Mouse (Mus musculus): ENCODE data around the gene Sdc1. TPM values are rescaled to one million over a fixed set of nuclear protein-coding genes. Genes with fewer than 3 reads are reported as not detected.

Sdc1 gene
- polyA plus RNA-seq, 1 experiment from 2014 or later, result 142 TPM

- Histone ChIP-seq H3K9ac (no peak overlapping the region), H3K27ac (peak overlapping the region; percentile 29; the same call in 1 of the 2 replicates), H3K27me3 (no peaks in the 10 kb centered on the region), H3K4me2 (no peak overlapping the region), H3K36me3 (peaks cover 16% of the 10 kb centered on the region), H3K4me3 (no peak overlapping the region), H3K4me1 (peaks cover 68% of the 10 kb centered on the region), H3K9me3 (no peaks in the 10 kb centered on the region)
- WGBS, result 63% methylated on average over 5 of the region's 5 CpGs
- ATAC-seq (ENCODE audit: borderline replicate concordance, extremely low read depth, low FRiP score, low TSS enrichment), result no peak
Observed at GRCm38 (mm10) chr12:8786476-8786875, 15.4 kb downstream of the Sdc1 start.

GRCm38 (mm10) chr12:8786984-8787730, 16.0 kb downstream of the Sdc1 start:
- ATAC-seq (ENCODE audit: borderline replicate concordance, extremely low read depth, low FRiP score, low TSS enrichment), result no peak
- Histone ChIP-seq H3K4me3 (no peak overlapping the region), H3K9me3 (no peaks in the 10 kb centered on the region), H3K9ac (no peak overlapping the region), H3K36me3 (peaks cover 23% of the 10 kb centered on the region), H3K27ac (peak overlapping the region; percentile 29; the same call in 1 of the 2 replicates), H3K4me2 (no peak overlapping the region), H3K4me1 (peaks cover 62% of the 10 kb centered on the region), H3K27me3 (no peaks in the 10 kb centered on the region)
- 76% methylated on average over 12 of the region's 12 CpGs for WGBS

DNA sequence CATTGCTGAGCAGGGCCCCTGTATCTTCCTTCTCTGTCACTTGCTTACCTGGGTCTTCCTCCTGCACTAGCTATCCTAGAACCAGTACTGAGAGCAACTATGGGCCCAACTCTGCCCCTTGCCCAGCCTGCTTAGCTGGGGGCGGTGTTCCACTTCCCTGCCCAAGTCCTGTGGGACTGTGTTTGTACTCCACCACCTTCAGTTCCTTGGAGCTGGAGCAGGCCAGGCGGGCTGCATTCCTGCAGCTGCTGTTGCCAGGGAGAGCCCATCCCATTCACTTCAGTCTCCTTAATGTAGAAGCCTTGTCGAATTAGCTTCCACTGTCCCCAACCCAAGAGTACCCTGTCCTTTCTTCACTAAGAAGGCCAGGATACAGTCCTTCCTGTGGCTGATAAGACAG, 17.3 kb downstream of the Sdc1 start:
- WGBS, result 50% methylated on average over 3 of the region's 3 CpGs
- Histone ChIP-seq H3K4me3 (no peak overlapping the region), H3K9ac (no peak overlapping the region), H3K4me1 (peaks cover 51% of the 10 kb centered on the region), H3K4me2 (no peak overlapping the region), H3K9me3 (no peaks in the 10 kb centered on the region), H3K27ac (peak overlapping the region; percentile 37), H3K27me3 (no peaks in the 10 kb centered on the region), H3K36me3 (peaks cover 35% of the 10 kb centered on the region)
- ATAC-seq (ENCODE audit: borderline replicate concordance, extremely low read depth, low FRiP score, low TSS enrichment), result no peak

- peaks cover 33% of the 10 kb centered on the region for H3K4me1 ChIP-seq
- H3K36me3 ChIP-seq, result peaks cover 50% of the 10 kb centered on the region
- no peaks in the 10 kb centered on the region for H3K9me3 ChIP-seq
- no peak overlapping the region for H3K27ac ChIP-seq
- H3K27me3 ChIP-seq, result no peaks in the 10 kb centered on the region
- WGBS, result 82% methylated on average over 12 of the region's 12 CpGs
- no peak for ATAC-seq (ENCODE audit: borderline replicate concordance, extremely low read depth, low FRiP score, low TSS enrichment)
- no peak overlapping the region for H3K4me3 ChIP-seq
- no peak overlapping the region for H3K4me2 ChIP-seq
- no peak overlapping the region for H3K9ac ChIP-seq
Observed at GRCm38 (mm10) chr12:8790615-8791014, 19.5 kb downstream of the Sdc1 start.

- Histone ChIP-seq H3K9me3 (no peaks in the 10 kb centered on the region), H3K4me2 (no peak overlapping the region), H3K27ac (no peak overlapping the region), H3K9ac (no peak overlapping the region), H3K4me3 (no peak overlapping the region), H3K36me3 (peaks cover 50% of the 10 kb centered on the region), H3K27me3 (no peaks in the 10 kb centered on the region), H3K4me1 (peaks cover 13% of the 10 kb centered on the region)
- ATAC-seq (ENCODE audit: borderline replicate concordance, extremely low read depth, low FRiP score, low TSS enrichment), result no peak
- WGBS, result 82% methylated on average over 2 of the region's 2 CpGs
Observed at GRCm38 (mm10) chr12:8793410-8794051, 22.4 kb downstream of the Sdc1 start.

GRCm38 (mm10) chr12:8797936-8798335, 26.8 kb downstream of the Sdc1 start:
- H3K9me3 ChIP-seq, result no peaks in the 10 kb centered on the region
- whole genome bisulfite sequencing, result 64% methylated on average over 7 of the region's 7 CpGs
- H3K9ac ChIP-seq, result no peak overlapping the region
- no peak overlapping the region for H3K4me2 ChIP-seq
- H3K4me1 ChIP-seq, result peaks cover 15% of the 10 kb centered on the region
- no peaks in the 10 kb centered on the region for H3K27me3 ChIP-seq
- H3K27ac ChIP-seq, result peak overlapping the region; percentile 90
- H3K4me3 ChIP-seq, result no peak overlapping the region
- ATAC-seq (ENCODE audit: borderline replicate concordance, extremely low read depth, low FRiP score, low TSS enrichment), result no peak
- H3K36me3 ChIP-seq, result peaks cover 21% of the 10 kb centered on the region

DNA sequence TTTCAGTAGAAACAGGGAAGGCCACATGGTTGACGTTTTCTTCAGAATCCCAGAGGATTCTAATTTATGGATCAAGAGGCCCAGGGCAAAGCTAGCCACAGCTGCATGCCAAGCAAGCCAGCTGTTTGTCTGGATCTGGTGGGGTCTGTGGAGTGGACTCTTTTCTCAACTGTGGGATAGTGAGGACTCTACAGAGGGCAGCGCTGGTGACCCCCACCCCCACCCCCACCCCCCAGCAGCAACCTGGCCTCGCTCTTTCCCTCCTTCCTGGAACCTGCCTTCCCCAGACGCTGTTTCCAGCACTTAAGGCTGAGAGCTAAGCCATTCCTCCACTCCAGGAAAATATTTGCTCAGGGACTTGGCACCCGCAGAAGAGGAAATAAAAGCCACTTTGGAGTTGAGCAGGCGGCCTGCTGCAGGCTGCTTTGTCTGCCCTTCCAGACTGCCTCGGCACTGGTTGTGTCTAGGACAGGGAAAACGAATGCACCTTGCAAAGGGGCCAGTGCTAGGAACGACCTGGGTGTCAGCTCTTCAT, 27.4 kb downstream of the Sdc1 start:
- peak; percentile 37 for ATAC-seq (ENCODE audit: borderline replicate concordance, extremely low read depth, low FRiP score, low TSS enrichment)
- no peaks in the 10 kb centered on the region for H3K27me3 ChIP-seq
- no peak overlapping the region for H3K4me3 ChIP-seq
- no peaks in the 10 kb centered on the region for H3K9me3 ChIP-seq
- peaks cover 15% of the 10 kb centered on the region for H3K4me1 ChIP-seq
- H3K9ac ChIP-seq, result no peak overlapping the region
- 28% methylated on average over 9 of the region's 9 CpGs for WGBS
- H3K36me3 ChIP-seq, result peaks cover 15% of the 10 kb centered on the region
- H3K4me2 ChIP-seq, result no peak overlapping the region
- peak overlapping the region; percentile 90 for H3K27ac ChIP-seq

DNA sequence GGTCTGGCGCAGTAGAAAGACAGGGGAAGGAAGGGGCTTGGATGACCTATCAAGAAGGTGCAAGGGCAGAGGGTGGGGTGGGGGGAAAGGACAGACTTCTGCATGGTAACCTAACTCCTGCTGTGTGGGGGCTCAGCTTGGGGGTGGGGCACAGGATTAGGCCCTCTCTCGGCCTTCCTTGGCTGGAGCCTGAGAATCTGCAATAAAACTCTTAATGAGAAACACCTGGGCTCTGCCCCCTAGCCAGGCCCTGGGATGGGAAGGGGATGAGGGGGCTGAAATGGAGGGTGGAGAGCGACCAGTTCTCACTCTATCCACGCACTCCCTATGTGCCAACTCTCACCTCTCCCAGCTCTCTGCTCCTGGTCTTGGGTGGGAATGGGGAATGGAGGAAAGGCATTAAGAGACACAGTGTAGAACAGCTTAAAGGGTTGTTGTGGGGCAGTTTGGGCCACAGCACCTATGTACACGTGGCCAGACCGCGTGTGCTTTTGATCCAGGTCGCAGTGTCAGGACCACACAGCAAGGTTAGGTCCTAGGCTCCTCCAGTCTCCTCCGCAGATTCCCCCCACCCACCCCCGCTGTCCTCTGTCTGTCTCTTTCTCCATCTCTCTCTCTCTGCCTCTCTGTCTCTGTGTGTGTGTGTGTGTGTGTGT, 32.4 kb downstream of the Sdc1 start:
- no peaks in the 10 kb centered on the region for H3K9me3 ChIP-seq
- no peak overlapping the region for H3K4me2 ChIP-seq
- H3K4me3 ChIP-seq, result no peak overlapping the region
- 53% methylated on average over 10 of the region's 10 CpGs for WGBS
- H3K27ac ChIP-seq, result no peak overlapping the region
- H3K27me3 ChIP-seq, result no peaks in the 10 kb centered on the region
- H3K4me1 ChIP-seq, result peaks cover 7% of the 10 kb centered on the region; the same call in 1 of the 2 replicates
- ATAC-seq (ENCODE audit: borderline replicate concordance, extremely low read depth, low FRiP score, low TSS enrichment), result no peak
- no peaks in the 10 kb centered on the region for H3K36me3 ChIP-seq
- H3K9ac ChIP-seq, result no peak overlapping the region

DNA sequence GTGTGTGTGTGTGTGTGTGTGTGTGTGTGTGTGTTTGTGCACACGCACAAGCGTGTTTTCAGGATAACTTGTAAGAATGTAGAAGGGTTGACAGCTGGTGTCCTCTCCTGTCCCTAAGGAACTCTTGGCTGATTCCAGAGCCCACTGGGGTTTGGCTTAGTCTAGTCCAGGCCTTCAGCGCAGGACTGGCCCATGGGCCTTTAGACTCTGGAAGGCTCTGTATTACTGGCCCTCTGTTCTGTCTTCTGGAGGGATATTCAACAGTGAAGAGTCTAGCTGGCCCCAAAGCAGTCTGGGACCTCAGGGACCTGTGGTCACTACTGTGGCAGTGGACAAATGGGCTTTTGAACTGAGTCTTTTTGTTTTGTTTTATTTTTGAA, 32.9 kb downstream of the Sdc1 start:
- ATAC-seq (ENCODE audit: borderline replicate concordance, extremely low read depth, low FRiP score, low TSS enrichment), result no peak
- Histone ChIP-seq H3K36me3 (no peaks in the 10 kb centered on the region), H3K4me3 (no peak overlapping the region), H3K9me3 (no peaks in the 10 kb centered on the region), H3K4me2 (no peak overlapping the region), H3K27ac (no peak overlapping the region), H3K27me3 (no peaks in the 10 kb centered on the region), H3K4me1 (peaks cover 7% of the 10 kb centered on the region; the same call in 1 of the 2 replicates), H3K9ac (no peak overlapping the region)
- WGBS, result 93% methylated on average over 3 of the region's 3 CpGs

- 71% methylated on average over 7 of the region's 7 CpGs for WGBS
Observed at GRCm38 (mm10) chr12:8804934-8805722, 34.0 kb downstream of the Sdc1 start.

DNA sequence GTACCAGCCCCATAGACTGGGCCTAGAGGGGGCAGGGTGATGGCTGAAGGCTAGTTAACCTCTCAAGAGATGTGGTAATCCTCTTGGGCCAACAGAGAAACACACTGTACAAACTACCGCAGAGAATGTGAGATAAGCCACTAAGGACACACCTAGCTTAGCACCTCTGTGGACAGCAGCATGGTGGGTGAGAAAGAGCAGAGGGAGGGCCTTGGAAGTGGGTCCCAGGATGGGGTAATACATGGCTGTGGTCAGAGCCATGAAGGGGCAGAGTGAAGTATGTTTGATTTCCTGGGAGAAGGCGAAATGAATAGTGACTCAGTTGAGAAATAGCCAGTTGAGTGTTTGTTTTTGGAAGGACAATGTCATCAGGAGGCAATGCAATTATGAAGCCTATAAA, 38.0 kb downstream of the Sdc1 start:
- H3K4me2 ChIP-seq, result no peak overlapping the region
- H3K27ac ChIP-seq, result peak overlapping the region; percentile 79
- H3K9ac ChIP-seq, result no peak overlapping the region
- no peaks in the 10 kb centered on the region for H3K27me3 ChIP-seq
- no peaks in the 10 kb centered on the region for H3K36me3 ChIP-seq
- WGBS, result 47% methylated on average over 2 of the region's 2 CpGs
- ATAC-seq (ENCODE audit: borderline replicate concordance, extremely low read depth, low FRiP score, low TSS enrichment), result peak; percentile 73
- H3K9me3 ChIP-seq, result no peaks in the 10 kb centered on the region
- H3K4me3 ChIP-seq, result no peak overlapping the region
- peaks cover 29% of the 10 kb centered on the region for H3K4me1 ChIP-seq

More at GRCm38 (mm10) chr12:8804934-8805722, 34.0 kb downstream of the Sdc1 start:
- H3K36me3 ChIP-seq, result no peaks in the 10 kb centered on the region
- H3K9ac ChIP-seq, result no peak overlapping the region
- H3K27me3 ChIP-seq, result no peaks in the 10 kb centered on the region
- no peak overlapping the region for H3K27ac ChIP-seq
- H3K4me1 ChIP-seq, result peaks cover 4% of the 10 kb centered on the region; the same call in 1 of the 2 replicates
- H3K4me3 ChIP-seq, result no peak overlapping the region
- no peak for ATAC-seq (ENCODE audit: borderline replicate concordance, extremely low read depth, low FRiP score, low TSS enrichment)
- no peaks in the 10 kb centered on the region for H3K9me3 ChIP-seq
- no peak overlapping the region for H3K4me2 ChIP-seq

All from lung, embryonic 15.5 days (tissue).